Mouse (Mus musculus) lung, postnatal 0 days (tissue): Measurements from ENCODE around the gene Rps27rt.

Source experiments
- CTCF ChIP-seq: IDR thresholded peaks from 2 replicates; pipeline ENCODE4 v1.5.1; 2016; ENCODE audit warnings: antibody characterized with exemption, mild to moderate bottlenecking
- EP300 ChIP-seq: IDR thresholded peaks from 2 replicates; pipeline ENCODE4 v1.6.1; 2016; ENCODE audit warnings: antibody characterized with exemption, mild to moderate bottlenecking, control low read depth

DNA sequence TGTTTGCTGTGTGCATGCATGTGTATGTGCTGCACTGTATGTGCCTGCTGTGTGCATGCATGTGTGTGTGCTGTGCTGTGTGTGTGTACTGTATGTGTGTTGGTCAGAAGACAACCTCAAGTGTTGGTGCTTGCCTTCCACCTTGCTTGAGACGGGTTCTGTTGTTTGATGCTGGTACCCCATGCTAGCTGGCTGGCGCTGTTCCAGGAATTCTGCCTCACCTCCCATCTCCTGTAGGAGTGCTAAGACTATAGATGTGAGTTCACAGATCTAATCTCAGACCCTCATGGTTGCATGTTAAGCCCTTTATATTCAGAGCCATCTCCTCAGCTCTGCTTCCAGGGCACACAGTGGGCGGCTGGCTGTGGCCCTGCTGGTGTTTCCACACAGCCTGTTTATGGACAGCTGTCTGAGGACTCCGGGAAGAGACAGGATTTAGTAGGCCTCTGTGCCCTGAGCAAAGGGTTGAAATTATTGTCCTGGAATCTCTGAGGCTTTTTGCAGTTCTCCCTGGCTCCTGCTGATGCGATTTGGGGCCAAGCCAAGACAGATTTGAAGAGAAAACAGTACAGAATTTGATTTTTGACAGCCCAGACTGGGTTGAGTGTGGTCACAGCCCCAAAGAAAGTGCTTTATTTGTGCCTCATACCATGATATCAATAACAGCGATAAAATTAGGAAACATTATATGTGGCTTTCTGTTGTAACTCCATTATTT is 6.2 kb upstream of the Rps27rt start:
- TF ChIP-seq CTCF = no peak
- TF ChIP-seq EP300 = no peak
